Mouse (Mus musculus) gastrocnemius, adult 2 months (tissue): Measurements from ENCODE around the gene Tnnt3. TPM values are rescaled to one million over a fixed set of nuclear protein-coding genes. Genes with fewer than 3 reads are reported as not detected.

Source experiments
- DNase-seq: peaks from one replicate; pipeline ENCODE4 v3.0.0; 2022
- H3K27ac ChIP-seq: fragments of 200-600 bp; 2 replicates; pipeline ENCODE4 v1.8.1; 2022; ENCODE audit warnings: mild to moderate bottlenecking
- H3K4me3 ChIP-seq: fragments of 200-600 bp; 2 replicates; pipeline ENCODE4 v1.8.1; 2022; ENCODE audit warnings: mild to moderate bottlenecking, moderate library complexity
- CTCF ChIP-seq: fragments of 200-600 bp; IDR thresholded peaks from 2 replicates; pipeline ENCODE4 v1.8.1; 2022; ENCODE audit warnings: antibody characterized with exemption, mild to moderate bottlenecking, moderate library complexity
- intact Hi-C: fragments of 180-260 bp; cut with DNase I; formaldehyde crosslinking; loops from one replicate; pipeline ENCODE4 v1.15.1; 2025
- long read RNA-seq, 2 experiments: library from polyadenylated mRNA; stranded (forward); transcript quantifications; one replicate each; pipeline ENCODE4 v2.0.0; 2021
- total RNA-seq, 2 experiments: library from RNA; stranded (reverse); gene quantifications; 2 replicates each; pipeline ENCODE4 v1.2.3; 2021

Gene Tnnt3
- over 10,000 TPM; 28,899 to 38,022 TPM for total RNA-seq
- long read RNA-seq, experiment 1, transcript Tnnt3-221 (2 exons, 471 nt) = major isoform, 10 of 2,044 reads
- long read RNA-seq, experiment 1, partial matches to known transcripts = 828 of 2,044 reads
- long read RNA-seq, experiment 1, other reads (novel, unspliced or antisense) = 1,206 of 2,044 reads
- long read RNA-seq, experiment 2, transcript Tnnt3-221 (2 exons, 471 nt) = major isoform, 9 of 2,482 reads
- long read RNA-seq, experiment 2, partial matches to known transcripts = 819 of 2,482 reads
- long read RNA-seq, experiment 2, other reads (novel, unspliced or antisense) = 1,654 of 2,482 reads

GRCm38 (mm10) chr7:142498575-142498974, at the start of gene Tnnt3:
Gene Tnnt3 (plus strand): TSS chr7:142498836.
- peak; percentile 91 for DNase-seq
- no peak for TF ChIP-seq CTCF
- Histone ChIP-seq H3K27ac (peak within 1 kb of the TSS; percentile 98), H3K4me3 (peak within 1 kb of the TSS; percentile 86)
- intact Hi-C loops = no loop called here

- no peak for TF ChIP-seq CTCF
- no peak overlapping the region for H3K4me3 ChIP-seq
- peak; percentile 19 for DNase-seq
- no peak overlapping the region; the same call in 1 of the 2 replicates for H3K27ac ChIP-seq
- intact Hi-C loops = no loop called here
These were observed 49.5 kb upstream of the Tnnt3 start for GRCm38 (mm10) chr7:142449038-142449617.

- no peak overlapping the region for H3K4me3 ChIP-seq
- no peak for TF ChIP-seq CTCF
- DNase-seq = no peak
- peak overlapping the region; percentile 35; the same call in 1 of the 2 replicates for H3K27ac ChIP-seq
- intact Hi-C loops = no loop called here
These were observed 43.9 kb upstream of the Tnnt3 start for GRCm38 (mm10) chr7:142454706-142455105.

DNA sequence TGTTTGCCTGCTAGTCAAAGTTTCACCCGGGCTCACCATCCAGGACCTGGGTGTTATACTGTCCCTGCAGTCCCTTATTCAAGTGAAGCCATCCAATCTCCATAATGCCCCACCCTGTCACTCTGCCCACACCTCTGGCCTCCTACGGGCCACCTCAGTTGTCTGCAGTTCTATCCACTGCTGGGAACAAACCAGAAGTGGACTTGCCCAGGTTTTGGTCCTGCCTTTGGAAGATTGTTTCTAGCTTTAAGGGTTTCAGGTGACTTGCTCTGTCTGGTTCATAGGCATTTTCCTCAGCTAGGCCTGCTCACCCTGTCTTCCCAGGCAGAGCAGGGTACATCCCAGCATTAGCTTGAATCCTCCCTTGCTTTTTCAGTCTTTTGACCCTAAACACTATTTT, 43.4 kb upstream of the Tnnt3 start:
- H3K4me3 ChIP-seq = no peak overlapping the region
- peak; percentile 15 for DNase-seq
- H3K27ac ChIP-seq = peak overlapping the region; percentile 46
- no peak for TF ChIP-seq CTCF
- intact Hi-C loops = no loop called here

DNA sequence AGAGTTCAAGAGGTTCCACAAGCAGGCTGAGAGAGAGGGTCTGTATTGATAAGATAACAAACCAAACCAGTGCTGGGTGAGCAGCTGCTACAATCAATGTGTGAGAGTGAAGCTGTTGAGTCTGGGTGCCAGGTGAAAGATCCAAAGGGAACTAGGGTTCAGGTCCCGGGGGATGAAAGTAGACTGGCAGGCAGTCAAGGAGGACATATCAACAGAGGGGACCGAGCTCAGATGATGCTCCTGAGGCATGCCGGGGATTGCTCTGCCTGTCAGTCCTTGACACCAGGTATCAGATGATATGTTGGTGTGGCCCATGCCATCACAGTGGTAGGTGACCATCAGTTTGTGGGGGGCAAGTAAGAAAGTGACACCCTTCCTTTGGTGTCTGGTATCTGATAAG, 41.8 kb upstream of the Tnnt3 start:
- H3K27ac ChIP-seq = peak overlapping the region; percentile 89
- intact Hi-C loops = no loop called here
- TF ChIP-seq CTCF = no peak
- peak; percentile 36 for DNase-seq
- no peak overlapping the region for H3K4me3 ChIP-seq

- peak; percentile 61 for DNase-seq
- intact Hi-C loops = no loop called here
- Histone ChIP-seq H3K27ac (peak overlapping the region; percentile 89), H3K4me3 (peak overlapping the region; percentile 16)
- peak; percentile 27; the same call in 1 of the 2 replicates for TF ChIP-seq CTCF
These were observed 41.3 kb upstream of the Tnnt3 start for GRCm38 (mm10) chr7:142457227-142457811.

- H3K27ac ChIP-seq = peak overlapping the region; percentile 89
- DNase-seq = peak; percentile 21
- intact Hi-C loops = no loop called here
- no peak overlapping the region for H3K4me3 ChIP-seq
- TF ChIP-seq CTCF = no peak
These were observed 40.6 kb upstream of the Tnnt3 start for GRCm38 (mm10) chr7:142458026-142458425.

GRCm38 (mm10) chr7:142458676-142459298, 39.8 kb upstream of the Tnnt3 start:
- no peak for TF ChIP-seq CTCF
- no peak overlapping the region for H3K4me3 ChIP-seq
- intact Hi-C loops = no loop called here
- DNase-seq = peak; percentile 13
- peak overlapping the region; percentile 93 for H3K27ac ChIP-seq

- intact Hi-C loops = no loop called here
- no peak overlapping the region for H3K4me3 ChIP-seq
- DNase-seq = peak; percentile 8
- no peak for TF ChIP-seq CTCF
- H3K27ac ChIP-seq = peak overlapping the region; percentile 93
These were observed 39.3 kb upstream of the Tnnt3 start for GRCm38 (mm10) chr7:142459299-142459691.

- intact Hi-C loops = no loop called here
- DNase-seq = peak; percentile 29
- TF ChIP-seq CTCF = no peak
- Histone ChIP-seq H3K4me3 (peak within 1 kb of the TSS; percentile 55), H3K27ac (peak within 1 kb of the TSS; percentile 93)
These were observed 38.0 kb upstream of the Tnnt3 start, which contains the start of gene Lsp1 for GRCm38 (mm10) chr7:142460636-142461077. Gene Lsp1 (plus strand): TSS chr7:142460809.

DNA sequence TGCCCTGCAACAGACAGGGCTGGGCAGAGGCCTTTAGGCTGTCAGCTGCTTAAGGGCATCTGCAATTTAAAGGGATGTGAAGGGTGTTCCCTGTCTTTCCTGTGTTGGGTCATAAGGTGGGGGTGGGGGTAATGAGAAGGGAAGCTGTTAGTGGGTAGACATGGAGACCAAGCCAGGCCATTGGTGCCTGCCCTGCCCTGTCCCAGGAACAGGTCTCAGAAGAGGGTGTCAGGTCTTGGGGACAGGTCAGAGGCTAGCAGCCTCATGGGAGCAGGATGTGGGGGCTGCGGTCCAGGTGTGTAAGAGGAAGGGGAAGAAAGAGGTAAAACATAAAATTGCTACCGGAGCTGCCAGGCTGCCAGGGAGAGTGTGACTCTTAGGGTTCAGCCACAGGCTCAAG, 37.2 kb upstream of the Tnnt3 start:
- intact Hi-C loops = no loop called here
- H3K4me3 ChIP-seq = peak overlapping the region; percentile 55
- no peak for TF ChIP-seq CTCF
- H3K27ac ChIP-seq = peak overlapping the region; percentile 93
- peak; percentile 31 for DNase-seq

GRCm38 (mm10) chr7:142462190-142462589, 36.4 kb upstream of the Tnnt3 start:
- intact Hi-C loops = loop anchor here (1.0 kb wide), 1 partner anchor 33 kb away; no protein-coding TSS in a partner anchor
- Histone ChIP-seq H3K27ac (peak overlapping the region; percentile 93), H3K4me3 (peak overlapping the region; percentile 55)
- no peak for TF ChIP-seq CTCF
- peak; percentile 91 for DNase-seq
